Mouse (Mus musculus) small intestine, adult 2 months (tissue): ENCODE data around the gene Zfand5.
"Not testable (repeated sequence)": the region's sequence is repeated elsewhere in the genome, so short reads cannot be mapped to it uniquely, and the experiment has no call there.

Experiments
- CTCF ChIP-seq: fragments of 200-500 bp; IDR thresholded peaks from 2 replicates; pipeline ENCODE4 v1.5.1; 2012; ENCODE audit warnings: low read depth, mild to moderate bottlenecking, control low read depth, inconsistent platforms, low read length, moderate library complexity, mixed read lengths; ENCODE audit not compliant: insufficient replicate concordance, insufficient read length; ENCODE audit errors: extremely low read depth
- POLR2A ChIP-seq: fragments of 200-500 bp; IDR thresholded peaks from 2 replicates; pipeline ENCODE4 v1.6.1; 2012; ENCODE audit warnings: low read depth, mild to moderate bottlenecking, control low read depth, inconsistent platforms, low read length, moderate library complexity

DNA sequence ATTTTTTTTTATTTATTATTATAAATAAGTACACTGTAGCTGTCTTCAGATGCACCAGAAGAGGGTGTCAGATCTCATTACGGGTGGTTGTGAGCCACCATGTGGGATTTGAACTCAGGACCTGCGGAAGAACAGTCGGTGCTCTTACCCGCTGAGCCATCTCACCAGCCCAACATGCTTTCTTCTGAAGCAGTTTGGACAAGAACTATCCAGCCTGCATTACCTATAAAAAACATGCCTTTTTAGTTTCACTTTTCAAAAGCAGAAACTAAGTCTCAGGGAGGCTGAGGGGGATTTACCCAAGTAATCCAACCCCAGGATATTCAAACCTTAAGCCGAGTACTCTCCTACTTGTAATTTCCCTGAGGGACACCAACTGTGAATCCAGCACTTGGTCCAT, 38.3 kb downstream of the Zfand5 start:
- TF ChIP-seq CTCF, POLR2A: not testable (repeated sequence)
